Mouse (Mus musculus) midbrain, embryonic 10.5 days (tissue): Measurements from ENCODE around the gene Casp14. TPM values are rescaled to one million over a fixed set of nuclear protein-coding genes. Genes with fewer than 3 reads are reported as not detected.
"Not testable (repeated sequence)": the region's sequence is repeated elsewhere in the genome, so short reads cannot be mapped to it uniquely, and the experiment has no call there.

Experiments
- DNase-seq: peaks from one replicate; pipeline ENCODE4 v3.0.0-alpha.2; 2017; ENCODE audit warnings: low spot score
- H3K27ac ChIP-seq: fragments of 300-500 bp; sonication (generic); replicated peaks from 2 replicates; pipeline ENCODE4 v1.5.1; 2016; ENCODE audit warnings: mild to moderate bottlenecking
- H3K27me3 ChIP-seq: fragments of 300-500 bp; sonication (generic); 2 replicates; pipeline ENCODE4 v1.6.1; 2016; ENCODE audit warnings: low read depth, mild to moderate bottlenecking; ENCODE audit not compliant: poor library complexity, severe bottlenecking
- H3K36me3 ChIP-seq: fragments of 300-500 bp; sonication (generic); 2 replicates; pipeline ENCODE4 v1.6.1; 2016; ENCODE audit warnings: mild to moderate bottlenecking, moderate library complexity
- H3K4me1 ChIP-seq: fragments of 300-500 bp; sonication (generic); 2 replicates; pipeline ENCODE4 v1.6.1; 2016
- H3K4me3 ChIP-seq: fragments of 300-500 bp; sonication (generic); 2 replicates; pipeline ENCODE4 v1.5.1; 2016; ENCODE audit warnings: mild to moderate bottlenecking, moderate library complexity
- H3K9me3 ChIP-seq: fragments of 300-500 bp; sonication (generic); replicated peaks from 2 replicates; pipeline ENCODE4 v1.6.1; 2016; ENCODE audit warnings: mild to moderate bottlenecking
- WGBS: fragments of 180-500 bp; shearing (Covaris S2); methylation state at CpG from one replicate; pipeline ENCODE4 v1.1.7; 2016; 5-methylcytosine and 5-hydroxymethylcytosine counted together
- polyA plus RNA-seq: library from polyadenylated mRNA; unstranded; fragments of >200 nt; fragmentation: Nextera tagmentation; extraction: Ambion mirVana; gene quantifications from 2 replicates; pipeline ENCODE4 v1.2.1, GENCODE M21; 2016

Casp14 gene
- polyA plus RNA-seq, 1 experiment from 2014 or later, result not detected

- DNase-seq, result no peak
- 42% methylated on average over 2 of the region's 2 CpGs for WGBS
- Histone ChIP-seq H3K27ac (no peak overlapping the region), H3K27me3 (no peaks in the 10 kb centered on the region), H3K36me3 (no peaks in the 10 kb centered on the region), H3K4me1 (no peaks in the 10 kb centered on the region), H3K9me3 (no peaks in the 10 kb centered on the region), H3K4me3 (no peak overlapping the region)
These were observed 5.3 kb upstream of the Casp14 start for GRCm38 (mm10) chr10:78723416-78723815.

GRCm38 (mm10) chr10:78722654-78723053 lies 4.6 kb upstream of the Casp14 start:
- no peak for DNase-seq
- Histone ChIP-seq H3K4me1 (no peaks in the 10 kb centered on the region), H3K4me3 (no peak overlapping the region), H3K27ac (no peak overlapping the region), H3K9me3 (no peaks in the 10 kb centered on the region), H3K27me3 (no peaks in the 10 kb centered on the region), H3K36me3 (no peaks in the 10 kb centered on the region)
- WGBS, result 87% methylated on average over 2 of the region's 2 CpGs

GRCm38 (mm10) chr10:78722036-78722435 lies 3.9 kb upstream of the Casp14 start:
- no peak overlapping the region for H3K4me3 ChIP-seq
- H3K27me3 ChIP-seq, result no peaks in the 10 kb centered on the region
- no peaks in the 10 kb centered on the region for H3K4me1 ChIP-seq
- DNase-seq, result no peak
- H3K9me3 ChIP-seq, result no peaks in the 10 kb centered on the region
- no peaks in the 10 kb centered on the region for H3K36me3 ChIP-seq
- no peak overlapping the region for H3K27ac ChIP-seq
- 86% methylated on average over 5 of the region's 5 CpGs for WGBS

GRCm38 (mm10) chr10:78716231-78716630 lies 1.9 kb downstream of the Casp14 start:
- no peaks in the 10 kb centered on the region for H3K9me3 ChIP-seq

GRCm38 (mm10) chr10:78715156-78715555 lies 2.9 kb downstream of the Casp14 start:
- Histone ChIP-seq H3K4me1 (no peaks in the 10 kb centered on the region), H3K36me3 (no peaks in the 10 kb centered on the region), H3K27ac (no peak overlapping the region), H3K27me3 (no peaks in the 10 kb centered on the region), H3K9me3 (no peaks in the 10 kb centered on the region), H3K4me3 (no peak overlapping the region)
- 96% methylated on average over 7 of the region's 7 CpGs for WGBS
- no peak for DNase-seq

More at GRCm38 (mm10) chr10:78716231-78716630, 1.9 kb downstream of the Casp14 start:
- H3K27me3 ChIP-seq, result no peaks in the 10 kb centered on the region
- H3K4me3 ChIP-seq, result no peak overlapping the region
- H3K36me3 ChIP-seq, result no peaks in the 10 kb centered on the region
- no peaks in the 10 kb centered on the region for H3K4me1 ChIP-seq
- H3K27ac ChIP-seq, result no peak overlapping the region
- no peak for DNase-seq

- Histone ChIP-seq H3K27me3 (no peaks in the 10 kb centered on the region), H3K36me3 (no peaks in the 10 kb centered on the region), H3K9me3 (no peaks in the 10 kb centered on the region), H3K27ac (no peak overlapping the region), H3K4me1 (no peaks in the 10 kb centered on the region), H3K4me3 (no peak overlapping the region)
- DNase-seq, result no peak
- WGBS, result 86% methylated on average over 6 of the region's 6 CpGs
These were observed 4.0 kb downstream of the Casp14 start for GRCm38 (mm10) chr10:78714129-78714528.

GRCm38 (mm10) chr10:78710706-78711105 lies 7.4 kb downstream of the Casp14 start:
- Histone ChIP-seq H3K36me3 (no peaks in the 10 kb centered on the region), H3K27ac (no peak overlapping the region), H3K9me3 (no peaks in the 10 kb centered on the region), H3K4me3 (no peak overlapping the region), H3K4me1 (no peaks in the 10 kb centered on the region), H3K27me3 (no peaks in the 10 kb centered on the region)
- no peak for DNase-seq

- DNase-seq, result no peak
These were observed 17.2 kb downstream of the Casp14 start for GRCm38 (mm10) chr10:78700881-78701280.

GRCm38 (mm10) chr10:78689973-78690372 lies 28.1 kb downstream of the Casp14 start:
- Histone ChIP-seq H3K27ac (no peak overlapping the region), H3K4me3 (no peak overlapping the region), H3K36me3 (no peaks in the 10 kb centered on the region), H3K9me3 (no peaks in the 10 kb centered on the region), H3K4me1 (no peaks in the 10 kb centered on the region), H3K27me3 (no peaks in the 10 kb centered on the region)
- no peak for DNase-seq
- 91% methylated on average over 6 of the region's 6 CpGs for WGBS

More at GRCm38 (mm10) chr10:78700881-78701280, 17.2 kb downstream of the Casp14 start:
- Histone ChIP-seq H3K27ac (no peak overlapping the region), H3K4me1 (no peaks in the 10 kb centered on the region), H3K27me3 (no peaks in the 10 kb centered on the region), H3K36me3 (no peaks in the 10 kb centered on the region), H3K4me3 (no peak overlapping the region), H3K9me3 (no peaks in the 10 kb centered on the region)
- WGBS, result 61% methylated on average over 3 of the region's 3 CpGs

- Histone ChIP-seq H3K27ac (no peak overlapping the region), H3K4me3 (no peak overlapping the region), H3K4me1 (no peaks in the 10 kb centered on the region), H3K9me3 (no peaks in the 10 kb centered on the region), H3K36me3 (no peaks in the 10 kb centered on the region), H3K27me3 (no peaks in the 10 kb centered on the region)
- 76% methylated on average over 4 of the region's 4 CpGs for WGBS
- DNase-seq, result no peak
These were observed 31.0 kb downstream of the Casp14 start for GRCm38 (mm10) chr10:78686995-78687577.

- not testable (repeated sequence) for H3K4me3 ChIP-seq, H3K9me3 ChIP-seq, H3K4me1 ChIP-seq, H3K27me3 ChIP-seq, DNase-seq, H3K27ac ChIP-seq, H3K36me3 ChIP-seq
- WGBS, result 29% methylated on average over 1 of the region's 1 CpGs
These were observed 48.0 kb downstream of the Casp14 start for GRCm38 (mm10) chr10:78670121-78670520.

GRCm38 (mm10) chr10:78666696-78667095 lies 51.4 kb downstream of the Casp14 start:
- DNase-seq, H3K27ac ChIP-seq, H3K4me3 ChIP-seq, H3K9me3 ChIP-seq, H3K36me3 ChIP-seq, H3K4me1 ChIP-seq, H3K27me3 ChIP-seq: not testable (repeated sequence)
- 93% methylated on average over 10 of the region's 10 CpGs for WGBS

- no peak overlapping the region for H3K4me3 ChIP-seq
- DNase-seq, result no peak
- no peaks in the 10 kb centered on the region for H3K27me3 ChIP-seq
- no peak overlapping the region for H3K27ac ChIP-seq
- H3K36me3 ChIP-seq, result no peaks in the 10 kb centered on the region
- H3K4me1 ChIP-seq, result no peaks in the 10 kb centered on the region
- H3K9me3 ChIP-seq, result no peaks in the 10 kb centered on the region
- WGBS, result 94% methylated on average over 1 of the region's 1 CpGs
These were observed 53.5 kb downstream of the Casp14 start for GRCm38 (mm10) chr10:78664546-78664945.
